Mouse (Mus musculus): Measurements from ENCODE around the gene Cd79a.

GRCm38 (mm10) chr7:24930475-24930874, 33.3 kb downstream of the Cd79a start:
- TF ChIP-seq CTCF (conservative IDR thresholded peaks at IDR 0.05 in 1 of 2, IDR thresholded peaks at IDR 0.05 in 1 of 2; ENCODE audit: low read depth in 2 of 2, low read length in 2 of 2) (no peak), POLR2A (IDR thresholded peaks at IDR 0.05; ENCODE audit: low read depth, low read length) (no peak), MAX (IDR thresholded peaks at IDR 0.05; ENCODE audit: low read length) (no peak), USF2 (conservative IDR thresholded peaks at IDR 0.05; ENCODE audit: low read depth, low read length) (no peak), SMC3 (IDR thresholded peaks at IDR 0.05; ENCODE audit: low read depth, low read length) (no peak), USF1 (IDR thresholded peaks at IDR 0.05; ENCODE audit: low read depth, low read length) (no peak), RCOR1 (conservative IDR thresholded peaks at IDR 0.05; ENCODE audit: low read depth, low read length) (no peak), HCFC1 (IDR thresholded peaks at IDR 0.05; ENCODE audit: low read depth, low read length) (no peak), NELFE (IDR thresholded peaks at IDR 0.05; ENCODE audit: low read depth, low read length) (no peak), ZNF384 (IDR thresholded peaks at IDR 0.05; ENCODE audit: low read depth, low read length) (no peak), SIN3A (IDR thresholded peaks at IDR 0.05; ENCODE audit: low read length) (no peak), CHD2 (IDR thresholded peaks at IDR 0.05; ENCODE audit: low read length) (no peak), CHD1 (IDR thresholded peaks at IDR 0.05; ENCODE audit: low read depth, low read length) (no peak), MEF2A (IDR thresholded peaks at IDR 0.05; ENCODE audit: borderline replicate concordance, low read depth, low read length) (no peak)

All from CH12.LX (cell line).